Mouse (Mus musculus) hindbrain, embryonic 16.5 days (tissue): Measurements from ENCODE around the gene Sult2a6. TPM values are rescaled to one million over a fixed set of nuclear protein-coding genes. Genes with fewer than 3 reads are reported as not detected.

Experiments used
- ATAC-seq: fragments of 200-750 bp; cut with Nextera tagmentation; 2 replicates; pipeline ENCODE4 v1.8.0; 2017; ENCODE audit warnings: moderate TSS enrichment, moderate library complexity
- H3K27ac ChIP-seq: fragments of 300-500 bp; sonication (generic); 2 replicates; pipeline ENCODE4 v1.5.1; 2014; ENCODE audit warnings: low read depth, mild to moderate bottlenecking, control low read depth, low read length, moderate library complexity
- H3K27me3 ChIP-seq: fragments of 300-500 bp; sonication (generic); replicated peaks from 2 replicates; pipeline ENCODE4 v1.6.1; 2014; ENCODE audit warnings: low read length; ENCODE audit not compliant: control insufficient read depth, insufficient read depth
- H3K36me3 ChIP-seq: fragments of 300-500 bp; sonication (generic); 2 replicates; pipeline ENCODE4 v1.6.1; 2014; ENCODE audit warnings: mild to moderate bottlenecking, low read length, moderate library complexity, mixed read lengths; ENCODE audit not compliant: control insufficient read depth, insufficient read depth
- H3K4me1 ChIP-seq: fragments of 300-500 bp; sonication (generic); 2 replicates; pipeline ENCODE4 v1.6.1; 2014; ENCODE audit warnings: low read depth, low read length; ENCODE audit not compliant: control insufficient read depth, insufficient read depth
- H3K4me2 ChIP-seq: fragments of 300-500 bp; sonication (generic); 2 replicates; pipeline ENCODE4 v1.6.1; 2014; ENCODE audit warnings: mild to moderate bottlenecking, low read length, control low read depth, moderate library complexity
- H3K4me3 ChIP-seq: fragments of 300-500 bp; sonication (generic); 2 replicates; pipeline ENCODE4 v1.5.1; 2014; ENCODE audit warnings: mild to moderate bottlenecking, low read length, control low read depth, moderate library complexity
- H3K9ac ChIP-seq: fragments of 300-500 bp; sonication (generic); 2 replicates; pipeline ENCODE4 v1.6.1; 2014; ENCODE audit warnings: low read depth, mild to moderate bottlenecking, control low read depth, low read length, moderate library complexity
- H3K9me3 ChIP-seq: fragments of 300-500 bp; sonication (generic); 2 replicates; pipeline ENCODE4 v1.6.1; 2014; ENCODE audit warnings: mild to moderate bottlenecking, low read length, moderate library complexity; ENCODE audit not compliant: control insufficient read depth
- WGBS: fragments of 180-500 bp; shearing (Covaris S2); extraction: QIAGEN DNeasy Blood & Tissue Kit; methylation state at CpG from one replicate; pipeline ENCODE4 v1.1.7; 2014; 5-methylcytosine and 5-hydroxymethylcytosine counted together
- polyA plus RNA-seq: library from polyadenylated mRNA; unstranded; fragments of >200 nt; fragmentation: Nextera tagmentation; extraction: Ambion mirVana; gene quantifications from 2 replicates; pipeline ENCODE4 v1.2.1, GENCODE M21; 2015

Sult2a6 gene
- polyA plus RNA-seq: not detected in 2 replicates

DNA sequence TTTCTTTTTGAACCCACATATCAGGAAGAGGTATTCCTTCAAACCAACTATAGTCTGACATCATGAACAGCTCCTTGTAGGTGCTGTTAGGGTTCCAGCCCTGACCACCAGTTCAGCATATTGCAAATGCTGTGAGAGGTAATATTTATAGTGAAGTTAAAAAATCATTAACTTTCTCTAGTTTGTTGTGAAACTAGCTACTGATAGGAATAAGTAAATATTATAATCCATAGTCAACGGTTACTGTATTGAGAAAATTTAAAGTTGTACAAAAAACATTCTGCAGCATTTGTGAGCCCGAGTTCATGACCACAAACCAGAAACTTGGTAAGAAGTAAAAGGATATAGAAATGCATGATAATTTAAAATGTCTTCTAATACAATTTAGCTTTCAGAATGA lies at the start of gene Sult2a6:
Sult2a6 (minus strand) TSS at position 101 of the 400 bp plus-strand sequence.
- Histone ChIP-seq H3K27ac (no peak within 1 kb of the TSS), H3K36me3 (no peaks in the 10 kb centered on the region), H3K27me3 (no peaks in the 10 kb centered on the region), H3K4me2 (no peak within 1 kb of the TSS), H3K9me3 (peaks cover 6% of the 10 kb centered on the region), H3K9ac (no peak within 1 kb of the TSS), H3K4me3 (no peak within 1 kb of the TSS), H3K4me1 (no peaks in the 10 kb centered on the region)
- WGBS: 76% methylated on average over 2 of the region's 2 CpGs
- no peak for ATAC-seq

DNA sequence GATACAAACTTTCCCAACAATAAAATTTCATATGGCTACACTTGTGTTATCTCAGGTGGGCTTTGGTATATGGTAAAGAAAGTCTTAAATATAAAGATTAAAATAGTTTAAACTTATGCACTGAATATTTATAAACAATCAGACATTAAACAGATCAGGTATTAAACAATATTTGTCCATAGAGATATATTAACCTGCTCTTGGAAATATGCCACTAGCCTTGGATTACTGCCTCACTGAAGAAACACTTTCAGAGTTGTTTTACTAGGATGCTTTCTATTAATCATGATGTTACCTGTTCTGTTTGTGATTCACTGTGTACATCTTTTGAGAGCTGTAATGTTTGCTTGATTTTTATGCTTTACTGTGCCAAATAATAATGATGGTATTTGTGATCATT lies 39.4 kb downstream of the Sult2a6 start:
- no peaks in the 10 kb centered on the region for H3K4me1 ChIP-seq
- no peak for ATAC-seq
- H3K36me3 ChIP-seq: no peaks in the 10 kb centered on the region
- H3K4me2 ChIP-seq: no peak overlapping the region
- H3K9ac ChIP-seq: no peak overlapping the region
- H3K9me3 ChIP-seq: peaks cover 6% of the 10 kb centered on the region
- no peaks in the 10 kb centered on the region for H3K27me3 ChIP-seq
- no peak overlapping the region for H3K4me3 ChIP-seq
- H3K27ac ChIP-seq: no peak overlapping the region

DNA sequence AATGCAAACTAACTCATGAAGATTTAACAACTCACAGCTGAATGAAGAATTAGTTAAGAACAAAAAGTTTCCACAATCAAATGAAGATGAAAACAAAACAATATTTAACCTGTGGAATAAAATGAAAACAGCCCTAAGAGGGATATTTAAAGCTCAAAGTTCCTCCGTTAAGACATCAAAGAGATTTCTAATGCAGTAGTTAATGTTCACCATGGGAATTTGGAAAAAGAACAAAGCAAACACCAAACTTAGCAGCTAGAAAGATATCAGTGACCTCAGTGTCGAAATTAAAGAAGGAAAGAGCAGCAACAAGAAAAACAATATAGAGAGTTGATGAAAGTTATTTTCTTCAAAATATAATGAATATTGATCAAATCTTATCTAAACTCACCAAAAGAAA lies 51.3 kb downstream of the Sult2a6 start:
- H3K27me3 ChIP-seq: no peaks in the 10 kb centered on the region
- H3K4me3 ChIP-seq: no peak overlapping the region
- ATAC-seq: no peak
- no peak overlapping the region for H3K9ac ChIP-seq
- H3K9me3 ChIP-seq: peaks cover 12% of the 10 kb centered on the region; the same call in 1 of the 2 replicates
- H3K36me3 ChIP-seq: no peaks in the 10 kb centered on the region
- H3K4me2 ChIP-seq: no peak overlapping the region
- H3K4me1 ChIP-seq: no peaks in the 10 kb centered on the region
- 76% methylated on average over 2 of the region's 2 CpGs for WGBS
- no peak overlapping the region for H3K27ac ChIP-seq

DNA sequence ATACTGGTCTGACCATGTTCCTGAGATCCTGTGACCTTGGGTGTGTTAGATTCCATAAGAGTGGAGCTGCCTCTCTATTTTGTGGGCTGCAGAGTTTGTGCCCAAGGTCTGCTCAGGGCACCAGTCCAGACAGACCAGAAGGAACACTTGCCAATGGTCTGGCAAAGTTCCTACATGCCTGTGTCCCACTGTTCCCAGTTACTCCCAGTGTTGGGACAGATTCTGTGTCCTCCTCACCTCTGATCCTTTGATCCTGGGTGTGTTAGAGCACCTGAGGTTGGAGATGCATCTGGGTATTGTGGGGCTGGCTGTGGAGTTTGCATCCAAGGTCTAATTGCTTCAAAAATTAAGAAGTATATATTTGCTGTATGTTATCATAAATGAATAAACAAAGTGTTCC lies 52.2 kb downstream of the Sult2a6 start:
- Histone ChIP-seq H3K9me3 (peaks cover 7% of the 10 kb centered on the region), H3K27ac (no peak overlapping the region), H3K4me2 (no peak overlapping the region), H3K36me3 (no peaks in the 10 kb centered on the region), H3K27me3 (no peaks in the 10 kb centered on the region), H3K9ac (no peak overlapping the region), H3K4me1 (no peaks in the 10 kb centered on the region), H3K4me3 (no peak overlapping the region)
- no peak for ATAC-seq

Other genes with a start within 250 kb of the Sult2a6 start
- not detected in 2 replicates for gene Sult2a3, start 131.8 kb downstream of the Sult2a6 start, polyA plus RNA-seq
- gene Obox8, start 78.7 kb upstream of the Sult2a6 start, polyA plus RNA-seq: not detected in 2 replicates
- gene Sult2a8, start 191.9 kb upstream of the Sult2a6 start, polyA plus RNA-seq: not detected in 2 replicates
- not detected in 2 replicates for gene Sult2a7, start 239.4 kb upstream of the Sult2a6 start, polyA plus RNA-seq